Mouse (Mus musculus) kidney, adult 10 weeks (tissue): ENCODE results near the gene Mcm5. TPM values are rescaled to one million over a fixed set of nuclear protein-coding genes. Genes with fewer than 3 reads are reported as not detected.

Source experiments
- polyA plus RNA-seq: library from polyadenylated mRNA; stranded (reverse); fragments of 350-450 nt; fragmentation: Illumina TruSeq; extraction: RNeasy Lipid Tissue Mini Kit (QIAGEN cat#74804); gene quantifications from one replicate; pipeline ENCODE4 v1.2.3, GENCODE M21; 2014; ENCODE audit warnings: low read depth, low replicate concordance

The Mcm5 gene
- 0.28 TPM for polyA plus RNA-seq

GRCm38 (mm10) chr8:75109236-75109967 lies at the start of gene Mcm5:
Gene Mcm5 (plus strand): TSS chr8:75109569.

DNA sequence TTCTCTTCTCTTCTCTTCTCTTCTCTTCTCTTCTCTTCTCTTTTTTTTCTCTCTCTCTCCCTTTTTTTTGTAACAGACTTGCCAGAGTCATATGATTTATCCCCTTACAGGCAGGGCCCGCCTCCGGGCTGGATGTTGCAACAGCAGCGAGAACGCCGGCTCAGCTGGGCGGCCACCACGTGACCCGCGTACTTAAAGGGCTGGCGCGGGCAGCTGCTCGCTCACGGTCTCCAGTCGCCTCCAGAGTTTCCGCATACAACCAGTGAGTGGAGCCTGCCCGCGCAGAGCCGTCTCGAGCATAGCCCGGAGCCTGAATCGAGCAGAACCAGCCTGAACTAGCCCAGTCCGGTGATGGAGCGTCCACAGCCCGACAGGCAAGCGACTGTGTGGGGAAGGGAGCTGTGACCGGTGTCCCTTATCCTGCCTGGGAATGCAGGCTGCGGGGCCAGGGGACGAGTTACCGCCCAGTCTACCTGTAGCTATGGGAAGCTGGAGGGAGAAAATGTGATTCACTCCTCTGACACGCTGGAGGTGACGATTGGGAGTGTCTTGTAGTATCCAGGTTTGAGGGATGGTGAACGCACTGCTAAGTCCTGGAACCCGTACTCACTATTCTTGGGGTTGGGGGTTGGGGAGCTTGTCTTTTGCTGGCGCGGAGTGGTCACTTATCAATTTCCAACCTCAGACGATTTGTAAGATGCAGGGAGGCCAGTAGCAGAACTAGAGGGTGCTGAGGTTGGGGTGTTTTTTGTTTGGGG lies 15.8 kb upstream of the Mcm5 start, which contains the start of gene Hmox1:
Gene Hmox1 (plus strand): TSS at position 223 of the 758 bp plus-strand sequence.

Other genes with a start within 250 kb of the Mcm5 start
- gene Isx, start 236.4 kb upstream of the Mcm5 start, polyA plus RNA-seq: not detected
- 19.3 TPM for gene Hmgxb4, start 116.2 kb upstream of the Mcm5 start, polyA plus RNA-seq
- 1.3 TPM for gene Tom1, start 75.9 kb upstream of the Mcm5 start, polyA plus RNA-seq
- 5.7 TPM for gene Hmox1, start 15.9 kb upstream of the Mcm5 start, polyA plus RNA-seq
- gene Rasd2, start 104.4 kb downstream of the Mcm5 start, polyA plus RNA-seq: 0.16 TPM